Mouse (Mus musculus): Measurements from ENCODE around the gene Nrxn1.

The Nrxn1 gene

DNA sequence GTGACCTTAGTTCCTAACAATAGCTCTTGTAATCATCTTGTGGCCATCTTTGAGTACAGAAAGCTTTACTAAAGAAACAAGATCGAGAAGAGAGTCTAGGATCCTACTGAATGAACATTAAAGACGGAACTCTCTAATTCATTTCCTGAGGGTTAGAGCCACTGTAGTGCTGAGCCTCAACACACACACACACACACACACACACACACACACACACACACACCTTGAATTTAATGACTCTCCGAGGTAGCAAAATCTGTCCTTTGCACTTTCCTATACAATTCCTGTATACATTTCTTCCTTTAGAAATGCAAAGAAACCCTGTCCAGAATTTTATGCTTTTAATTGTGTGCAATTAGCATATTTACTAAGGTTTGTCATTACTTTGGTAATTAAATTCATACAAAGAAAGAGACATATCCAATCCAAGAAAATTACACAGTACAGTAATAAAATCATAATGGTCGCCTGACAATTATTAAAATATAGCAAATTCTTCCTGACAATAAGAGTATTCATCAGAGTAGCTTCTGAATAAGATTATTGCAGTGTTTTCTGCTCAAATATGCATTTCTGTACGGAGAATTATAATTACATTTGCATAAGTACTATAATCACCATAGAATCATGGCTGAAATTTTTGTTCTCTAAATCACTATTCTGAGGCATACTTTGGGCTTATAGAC is 969.9 kb downstream of the Nrxn1 start:
- intact Hi-C loops (cut with DNase I) = no loop called here

DNA sequence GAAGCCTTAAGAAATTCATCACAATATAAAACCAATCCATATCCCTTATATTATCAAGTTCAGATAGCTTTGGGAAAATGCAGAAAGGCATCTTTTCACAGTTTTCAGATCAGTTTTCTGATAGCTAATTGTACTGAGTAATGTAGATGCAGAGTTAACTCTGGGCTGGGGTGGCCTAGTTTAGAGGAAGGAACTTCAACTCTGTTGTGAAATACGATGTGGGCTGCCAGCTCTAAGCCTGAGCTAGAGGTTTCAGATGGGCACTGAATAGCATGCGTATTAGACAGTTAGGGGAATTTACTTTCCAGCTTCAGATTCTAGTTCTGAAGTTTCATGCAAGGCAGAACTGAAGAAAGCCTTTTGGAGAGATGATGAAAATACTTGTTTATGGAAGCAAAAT is 976.6 kb downstream of the Nrxn1 start:
- intact Hi-C loops (cut with DNase I) = no loop called here

DNA sequence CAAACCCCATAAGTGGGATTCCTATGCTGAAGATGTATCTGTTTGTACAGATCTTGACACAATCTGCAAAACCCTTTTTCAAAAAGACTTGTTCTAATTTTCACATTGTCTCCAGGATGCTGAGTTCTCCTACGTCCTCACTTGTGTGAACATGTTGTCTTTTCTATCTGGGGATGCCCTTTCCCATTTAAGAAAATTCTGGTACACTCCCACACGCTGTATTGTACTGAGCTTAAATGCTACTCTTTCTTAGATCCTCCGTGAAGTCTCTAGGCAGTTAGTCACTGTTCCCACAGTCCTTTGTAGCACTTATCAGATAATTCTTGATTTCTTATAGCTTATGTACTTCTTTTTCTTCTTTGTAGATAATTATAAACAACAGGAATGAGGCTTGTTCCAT is 997.9 kb downstream of the Nrxn1 start:
- intact Hi-C loops (cut with DNase I) = no loop called here

DNA sequence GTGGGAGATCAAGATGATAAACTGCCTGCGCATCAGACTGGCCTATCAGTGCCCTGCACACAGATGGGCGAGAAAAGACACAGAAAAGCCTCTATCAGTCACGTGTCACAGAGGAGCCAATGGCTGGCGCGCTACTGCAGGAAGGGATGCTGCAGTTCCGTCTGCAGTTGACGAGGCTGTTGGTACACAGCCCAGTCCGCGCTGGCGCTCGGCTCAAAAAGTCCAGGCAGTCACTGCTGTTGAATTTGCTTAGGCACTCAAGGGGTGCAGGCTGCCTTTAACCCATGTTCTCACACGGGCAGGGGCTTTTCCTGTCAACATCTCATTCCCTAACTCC is 1004.6 kb downstream of the Nrxn1 start:
- intact Hi-C loops (cut with DNase I) = no loop called here

DNA sequence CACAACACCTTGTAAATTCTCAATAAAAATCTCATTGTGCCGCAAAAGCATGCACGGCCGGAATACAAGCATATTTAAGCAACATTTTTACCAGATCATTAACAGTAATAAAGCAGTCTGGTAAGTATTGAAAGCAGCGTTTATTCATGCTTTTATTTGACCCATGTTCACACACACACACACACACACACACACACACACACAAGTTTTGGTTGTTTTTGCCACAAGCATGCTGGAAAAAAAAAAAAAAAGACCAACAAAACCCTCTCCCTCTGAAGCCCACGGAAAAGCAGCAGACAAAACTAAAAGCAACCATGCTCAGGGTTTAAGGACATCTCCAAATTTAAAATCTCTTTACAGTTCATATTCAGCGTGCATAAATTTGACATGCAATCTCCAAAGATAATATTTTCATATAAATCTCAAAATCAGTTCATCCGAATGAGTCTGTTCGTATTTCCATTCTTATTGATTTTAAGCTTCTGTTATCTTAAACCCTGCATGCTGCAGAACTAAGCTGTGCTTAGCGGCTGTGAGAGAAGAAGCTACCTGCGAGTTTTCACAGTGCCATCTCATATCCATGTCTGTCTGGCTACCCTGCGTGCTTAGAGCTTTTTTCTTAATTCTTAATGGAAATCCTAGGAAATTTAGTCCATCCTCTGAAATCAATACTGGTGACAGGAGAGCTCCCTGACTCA is 1005.1 kb downstream of the Nrxn1 start:
- intact Hi-C loops (cut with DNase I) = no loop called here

DNA sequence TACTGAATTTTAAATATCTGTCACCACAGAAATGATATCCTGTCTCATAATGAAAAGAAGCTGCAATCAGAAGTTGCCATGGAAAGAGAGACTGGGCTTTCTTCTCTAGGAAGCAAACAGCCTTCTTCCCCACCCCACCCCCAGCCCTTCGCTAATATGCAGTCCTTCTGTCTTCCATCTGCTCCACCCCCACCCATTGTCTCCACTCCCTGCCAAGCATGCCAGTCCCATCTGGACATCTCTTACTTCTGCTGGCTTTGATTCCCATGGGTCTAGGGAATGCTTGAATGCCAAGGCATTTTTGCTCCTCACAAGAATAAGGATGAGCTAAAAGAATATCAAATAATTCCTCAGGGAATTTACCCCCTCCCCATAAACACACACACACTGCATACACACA is 1006.0 kb downstream of the Nrxn1 start:
- intact Hi-C loops (cut with DNase I) = no loop called here

DNA sequence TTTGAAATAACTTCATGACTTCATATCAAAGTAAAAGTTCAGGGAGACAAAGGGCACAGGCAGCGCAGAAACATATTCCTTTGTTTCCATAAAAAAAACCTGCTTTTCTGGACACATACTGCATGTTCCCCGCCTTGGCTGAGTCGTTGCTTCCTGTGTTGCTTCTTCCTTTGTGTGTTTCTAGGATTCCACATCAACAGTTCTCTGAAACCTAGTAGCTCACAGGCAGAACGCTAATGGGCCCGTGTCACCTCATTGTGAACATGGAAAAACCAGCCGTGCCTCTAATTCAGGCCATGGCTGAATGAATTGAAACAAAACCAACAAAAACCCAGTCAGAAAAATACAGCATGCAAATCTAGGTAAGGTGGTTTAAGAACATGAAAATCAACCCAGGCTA is 1013.9 kb downstream of the Nrxn1 start:
- intact Hi-C loops (cut with DNase I) = no loop called here

DNA sequence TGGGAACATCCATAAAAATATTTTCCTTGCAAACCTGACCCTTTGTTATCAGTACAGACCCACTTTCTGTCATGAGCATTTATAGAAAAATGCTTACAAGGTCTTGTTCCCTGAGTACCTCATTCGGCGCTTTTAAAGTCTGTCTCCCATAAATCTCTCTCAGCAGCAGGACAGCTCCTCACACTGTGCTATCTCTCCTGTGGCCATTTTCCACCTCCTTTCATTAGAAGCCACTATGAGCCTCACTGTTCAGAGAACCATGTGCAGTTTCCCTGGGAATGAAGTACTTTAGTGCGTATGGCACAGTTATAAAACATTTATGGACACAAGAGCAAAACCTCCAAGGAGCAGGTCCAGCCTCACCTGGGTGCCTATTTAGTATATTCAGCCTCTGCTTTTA is 1014.4 kb downstream of the Nrxn1 start:
- intact Hi-C loops (cut with DNase I) = no loop called here

DNA sequence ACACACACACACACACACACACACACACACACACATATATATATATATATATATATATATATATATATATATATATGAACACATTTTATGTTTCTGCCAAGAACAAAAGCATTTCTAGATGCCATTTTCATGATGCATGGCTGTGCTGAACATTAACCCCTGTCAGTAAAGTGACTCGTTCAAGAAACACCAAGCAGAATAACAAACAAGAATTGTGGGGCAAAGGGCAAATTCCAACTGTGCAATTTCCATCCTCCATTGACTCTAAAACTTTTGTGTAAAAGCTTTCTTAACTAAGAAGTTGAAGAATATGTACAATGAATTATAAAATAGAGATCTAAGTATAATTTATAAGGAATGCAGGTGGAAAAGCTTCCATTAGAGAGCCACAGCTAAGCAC is 1030.0 kb downstream of the Nrxn1 start:
- intact Hi-C loops (cut with DNase I) = no loop called here

DNA sequence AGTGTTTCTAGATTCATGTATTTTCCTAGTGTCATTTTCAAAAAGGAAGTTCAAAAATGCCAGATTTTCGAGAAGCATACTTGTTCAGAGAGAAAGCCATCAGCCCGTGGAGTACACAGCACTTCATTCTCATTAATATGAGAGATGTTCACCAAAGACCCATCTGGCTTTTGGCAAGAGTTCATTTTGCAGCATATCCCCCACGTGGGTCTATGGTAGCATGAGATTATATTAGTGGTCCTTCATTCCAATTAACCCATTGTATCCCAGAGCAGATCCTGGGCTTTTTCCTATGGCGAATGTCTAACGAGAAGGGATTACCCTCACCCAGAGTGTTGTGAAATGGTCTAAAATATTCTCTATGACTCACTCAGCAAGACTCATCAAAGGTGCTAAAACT is 1032.0 kb downstream of the Nrxn1 start:
- intact Hi-C loops (cut with DNase I) = no loop called here

DNA sequence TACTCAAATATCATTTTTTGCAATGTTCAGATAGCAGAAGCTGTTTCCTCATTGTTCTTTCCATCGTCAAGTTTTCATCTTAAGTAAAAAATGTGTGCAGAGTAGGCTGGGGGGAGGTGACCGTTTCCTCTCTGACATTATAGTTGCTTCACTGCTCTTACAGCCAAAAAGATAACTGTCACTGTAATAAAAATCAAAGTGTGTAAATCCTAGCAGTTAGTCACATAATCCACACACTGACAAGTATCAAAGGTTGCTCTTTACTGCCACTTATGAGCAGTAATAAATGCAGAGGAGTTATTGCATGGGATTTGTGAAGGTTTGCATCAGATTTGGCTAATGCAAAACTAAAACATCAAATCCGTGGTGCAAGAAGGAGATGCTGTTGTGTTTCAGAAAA is 1032.7 kb downstream of the Nrxn1 start:
- intact Hi-C loops (cut with DNase I) = no loop called here

DNA sequence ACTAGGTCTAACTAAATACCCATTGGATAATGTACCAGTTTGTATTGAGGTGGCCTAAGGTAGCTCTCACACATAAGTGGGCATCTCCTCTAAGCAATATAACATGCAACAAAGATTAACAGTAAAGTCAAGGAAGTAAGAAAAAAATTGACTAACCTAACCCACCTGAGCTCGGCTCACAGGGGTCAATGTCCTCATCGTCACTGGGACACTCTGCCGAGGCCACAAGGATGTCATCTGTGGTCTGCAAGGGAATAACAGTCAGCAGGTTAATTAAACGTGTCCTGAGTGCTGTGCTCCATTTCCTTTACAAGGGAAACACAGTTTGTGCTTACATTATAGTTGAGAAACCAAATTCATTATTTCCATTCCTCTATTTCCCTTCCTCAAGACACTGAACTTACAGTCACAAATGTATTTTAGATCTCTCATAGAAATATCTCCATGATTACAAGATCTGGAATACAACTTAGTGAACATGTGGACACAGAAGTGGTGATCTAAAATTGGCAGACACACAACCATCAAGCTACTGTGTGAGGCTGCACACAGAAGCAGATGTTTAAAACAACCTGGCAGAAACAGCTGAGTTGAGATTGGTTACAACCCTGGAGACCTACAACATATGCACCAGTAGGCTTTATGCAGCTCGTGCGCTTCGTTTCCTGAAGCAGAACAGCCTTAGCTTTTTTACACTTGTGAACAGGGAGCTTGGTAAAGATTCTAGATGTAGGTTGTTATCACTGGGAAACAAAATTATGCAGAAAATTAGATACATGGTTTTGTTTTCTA is 1033.4 kb downstream of the Nrxn1 start:
- intact Hi-C loops (cut with DNase I) = no loop called here

DNA sequence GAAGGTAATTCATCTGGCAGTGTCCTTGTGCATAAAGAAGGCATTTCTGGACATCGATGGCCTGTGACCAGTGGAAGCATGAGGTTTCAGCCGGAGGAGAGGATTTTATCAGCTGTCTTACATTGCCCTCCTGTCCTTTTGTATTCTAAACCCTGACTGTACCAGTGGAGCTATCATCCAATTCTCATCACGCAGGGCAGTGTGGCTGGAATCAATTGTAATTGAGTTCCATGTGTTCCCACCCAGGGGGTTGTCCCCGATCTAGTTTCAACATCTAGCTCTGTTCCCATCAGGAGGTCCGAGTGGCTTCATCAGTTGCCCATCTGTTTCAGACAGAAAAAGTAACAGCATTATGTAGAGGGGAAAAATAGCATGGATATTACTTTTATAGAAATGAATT is 1038.6 kb downstream of the Nrxn1 start:
- intact Hi-C loops (cut with DNase I) = no loop called here

DNA sequence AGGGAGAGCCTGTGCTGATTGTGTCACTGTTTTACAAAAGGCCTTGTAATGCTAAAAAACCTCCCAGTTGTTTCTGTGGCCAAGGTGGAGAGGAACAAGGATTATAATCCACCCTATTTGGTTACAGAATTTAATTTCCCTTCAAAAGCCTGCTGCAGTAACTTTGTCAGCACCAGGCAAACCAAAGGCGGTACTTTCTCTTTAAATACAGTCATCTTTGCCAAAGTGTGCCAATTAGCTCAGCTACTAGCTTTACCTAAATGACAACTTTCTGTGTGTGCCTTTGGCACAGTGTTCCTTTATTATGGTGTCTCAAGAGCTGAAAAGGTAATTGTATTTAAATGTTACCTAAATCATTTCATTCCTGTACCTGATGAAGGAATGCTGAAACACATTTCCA is 1053.6 kb downstream of the Nrxn1 start:
- intact Hi-C loops (cut with DNase I) = no loop called here

DNA sequence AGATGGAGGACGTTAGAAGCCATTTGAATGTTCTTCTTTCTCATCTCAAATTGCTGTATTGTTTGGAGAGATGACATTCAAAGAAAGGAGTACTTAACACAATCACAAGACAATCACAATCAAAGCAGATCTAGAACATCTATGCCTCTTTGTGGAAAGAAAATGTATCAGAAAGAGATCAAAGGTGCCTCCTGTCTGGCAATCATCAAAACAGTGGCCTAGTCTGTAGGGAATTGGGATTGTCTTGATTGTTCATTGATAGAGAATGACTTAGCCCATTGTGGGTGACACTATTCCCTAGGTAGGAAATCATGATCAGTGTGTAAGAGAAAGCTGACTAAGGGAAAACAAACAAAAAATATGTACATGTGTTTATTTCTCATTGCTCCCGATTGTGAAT is 1060.5 kb downstream of the Nrxn1 start:
- intact Hi-C loops (cut with DNase I) = no loop called here

DNA sequence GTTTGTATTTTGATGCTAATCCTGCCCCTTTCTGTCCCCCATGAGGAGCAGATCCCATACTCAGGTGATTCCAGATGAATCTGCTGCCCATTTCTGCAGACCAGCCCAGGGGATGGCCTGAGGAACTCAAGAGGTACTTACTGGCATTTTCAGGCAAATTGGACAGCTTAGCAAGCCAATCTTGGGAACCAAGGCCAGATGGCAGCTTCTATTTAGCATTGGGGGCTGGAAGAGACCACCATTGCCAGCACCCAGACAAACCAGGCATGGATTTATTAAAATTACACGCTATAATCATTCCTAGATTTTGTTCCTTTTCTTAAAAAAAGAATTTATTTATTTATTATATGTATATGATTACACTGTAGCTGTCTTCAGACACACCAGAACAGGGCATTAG is 1076.2 kb downstream of the Nrxn1 start:
- intact Hi-C loops (cut with DNase I) = no loop called here

DNA sequence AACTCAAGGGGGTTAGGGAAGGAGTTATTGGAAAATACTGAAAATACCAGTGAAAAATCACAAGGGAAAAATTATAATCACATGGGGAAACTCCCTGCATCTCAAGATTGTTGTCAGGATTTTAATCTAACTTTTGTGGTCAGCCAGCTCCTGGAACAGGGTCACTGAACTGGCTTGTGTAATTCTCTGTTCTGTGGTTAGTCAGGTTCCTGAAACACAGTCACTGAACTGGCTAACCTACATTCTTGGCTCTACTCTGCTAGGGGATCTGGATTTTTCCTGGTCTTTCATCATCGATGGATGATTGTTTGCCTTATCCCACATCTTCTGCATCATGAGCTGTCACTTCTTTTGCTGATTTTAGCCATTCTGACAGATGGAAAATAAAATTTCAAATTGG is 1081.1 kb downstream of the Nrxn1 start:
- intact Hi-C loops (cut with DNase I) = no loop called here

DNA sequence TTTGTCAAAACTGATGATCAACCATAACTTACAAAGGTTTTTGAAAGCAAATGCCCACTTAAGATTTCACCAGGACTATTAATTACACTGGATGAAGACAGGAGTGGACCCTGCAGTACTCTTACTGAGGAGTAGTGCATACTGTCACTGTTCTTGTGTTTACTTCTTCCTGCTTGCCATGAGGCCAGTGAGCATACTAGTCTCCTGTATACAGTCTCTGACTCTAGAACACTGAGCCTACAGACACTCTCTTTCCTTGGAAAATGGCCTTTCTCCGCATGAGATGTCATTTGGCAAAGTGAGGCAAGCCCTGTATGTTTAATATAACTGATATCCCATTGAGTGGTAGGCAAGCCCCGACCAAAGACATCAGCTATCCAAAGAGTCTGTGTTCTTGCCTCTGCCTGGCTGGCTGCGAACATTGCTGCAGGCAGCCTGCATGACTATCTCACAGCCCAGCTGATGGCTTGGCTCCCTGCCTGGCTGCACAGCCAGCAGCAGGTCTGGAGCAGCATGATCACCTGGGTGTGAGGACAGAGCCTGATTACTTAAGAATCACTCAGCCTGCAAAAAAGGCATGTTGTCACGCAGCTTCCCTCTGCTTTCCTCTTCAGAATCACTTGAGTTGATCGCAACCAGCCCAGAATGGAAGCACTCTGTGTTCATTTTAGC is 1085.3 kb downstream of the Nrxn1 start:
- intact Hi-C loops (cut with DNase I) = no loop called here

DNA sequence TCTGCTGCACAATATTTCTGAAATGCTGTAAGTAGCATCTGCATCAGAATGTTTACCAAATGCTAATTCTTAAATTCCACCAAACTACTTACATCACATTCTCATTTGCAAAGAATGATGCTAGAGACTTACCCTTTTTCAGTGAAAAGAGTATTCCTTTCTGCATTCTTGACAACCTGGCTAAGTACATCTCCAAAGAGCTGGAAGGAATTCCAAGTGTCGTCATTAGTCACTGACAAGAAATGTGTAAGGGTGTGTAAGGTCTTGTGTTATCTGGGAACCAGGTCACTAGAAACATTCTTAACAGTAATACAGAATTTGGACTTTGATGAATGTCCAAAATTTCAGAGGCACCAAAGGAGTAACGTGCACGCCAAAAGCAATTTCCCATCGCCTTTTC is 1102.2 kb downstream of the Nrxn1 start:
- intact Hi-C loops (cut with DNase I) = no loop called here
